Mouse (Mus musculus): Measurements from ENCODE around the gene Fgf18.

DNA sequence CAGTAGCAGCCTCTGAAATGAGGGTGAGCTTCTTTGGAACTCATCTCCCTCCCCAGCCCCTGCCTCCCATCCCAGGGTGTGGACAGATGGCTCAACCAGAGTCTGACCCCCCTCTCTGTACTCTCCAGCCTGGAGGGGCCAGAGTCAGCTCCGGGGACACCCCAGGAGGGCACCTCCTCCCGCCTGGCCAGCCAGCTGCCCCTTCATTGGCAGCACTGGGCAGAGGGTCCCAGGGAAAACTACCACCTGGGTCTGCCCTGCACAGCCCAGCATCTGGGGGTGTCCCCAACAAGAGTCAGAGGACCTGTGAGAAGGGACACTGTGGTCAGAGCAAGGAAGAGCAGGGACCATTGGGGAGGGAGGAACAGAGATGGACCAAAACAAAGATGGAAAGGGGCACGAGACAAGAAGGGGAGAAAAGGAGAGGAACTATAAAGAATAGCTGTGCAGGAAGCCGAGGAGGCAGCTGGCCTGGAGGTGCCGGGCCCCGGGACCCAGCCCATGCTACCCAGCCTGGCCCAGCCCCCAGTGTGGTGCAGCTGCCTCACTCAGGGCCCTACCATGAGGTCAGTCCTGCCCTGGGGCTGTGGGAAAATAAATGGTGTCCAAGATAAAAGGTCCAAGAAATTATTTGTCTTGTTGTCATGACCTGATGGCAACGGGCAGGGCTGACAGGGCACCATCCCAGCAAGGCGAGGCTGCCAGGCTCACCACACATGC lies 14.4 kb downstream of the Fgf18 start:
- TF ChIP-seq CTCF (IDR thresholded peaks at IDR 0.05; ENCODE audit: borderline replicate concordance, extremely low read depth, insufficient read depth, insufficient read length) (no peak), POLR2A (IDR thresholded peaks at IDR 0.05; ENCODE audit: borderline replicate concordance, extremely low read depth, insufficient read depth, insufficient read length, poor library complexity, severe bottlenecking) (no peak)
